Mouse (Mus musculus) c-Kit-negative CD71-positive TER-119-positive erythroid progenitor cells, embryonic 14.5 days (primary cell): ENCODE data around the gene Man2a2.
A peak's percentile ranks its signal among the peaks of the same experiment; 100 is the strongest.

Experiments
- DNase-seq: peaks from one replicate; pipeline ENCODE4 v3.0.0-alpha.2; 2013; ENCODE audit warnings: low read depth, low spot score

The Man2a2 gene

GRCm38 (mm10) chr7:80369967-80370431 lies 1.2 kb downstream of the Man2a2 start:
- no peak for DNase-seq

GRCm38 (mm10) chr7:80369461-80369860 lies 1.7 kb downstream of the Man2a2 start:
- DNase-seq, result no peak

GRCm38 (mm10) chr7:80368635-80369421 lies 2.3 kb downstream of the Man2a2 start:
- no peak for DNase-seq

- no peak for DNase-seq
Observed at GRCm38 (mm10) chr7:80368009-80368408, 3.2 kb downstream of the Man2a2 start.

GRCm38 (mm10) chr7:80367232-80367631 lies 3.9 kb downstream of the Man2a2 start:
- no peak for DNase-seq

GRCm38 (mm10) chr7:80365759-80366158 lies 5.4 kb downstream of the Man2a2 start:
- no peak for DNase-seq

GRCm38 (mm10) chr7:80360435-80360834 lies 10.7 kb downstream of the Man2a2 start:
- DNase-seq, result no peak

GRCm38 (mm10) chr7:80358039-80358438 lies 13.1 kb downstream of the Man2a2 start:
- no peak for DNase-seq

- no peak for DNase-seq
Observed at GRCm38 (mm10) chr7:80357156-80357555, 14.0 kb downstream of the Man2a2 start.

GRCm38 (mm10) chr7:80356351-80356750 lies 14.8 kb downstream of the Man2a2 start:
- no peak for DNase-seq

GRCm38 (mm10) chr7:80352920-80353319 lies 18.3 kb downstream of the Man2a2 start:
- DNase-seq, result no peak

- DNase-seq, result no peak
Observed at GRCm38 (mm10) chr7:80350808-80351207, 20.4 kb downstream of the Man2a2 start.

- DNase-seq, result no peak
Observed at GRCm38 (mm10) chr7:80347670-80348586, 23.2 kb downstream of the Man2a2 start.

- no peak for DNase-seq
Observed at GRCm38 (mm10) chr7:80346830-80347229, 24.3 kb downstream of the Man2a2 start.

- DNase-seq, result no peak
Observed at GRCm38 (mm10) chr7:80346173-80346572, 25.0 kb downstream of the Man2a2 start.

GRCm38 (mm10) chr7:80343270-80344018 lies 27.7 kb downstream of the Man2a2 start:
- no peak for DNase-seq

- DNase-seq, result peak; percentile 78
Observed at GRCm38 (mm10) chr7:80342858-80343257, 28.3 kb downstream of the Man2a2 start, which contains the start of gene Hddc3. TSS of gene Hddc3 (plus strand) at chr7:80343104.

GRCm38 (mm10) chr7:80341793-80342192 lies 29.4 kb downstream of the Man2a2 start:
- DNase-seq, result no peak

- peak; percentile 60 for DNase-seq
Observed at GRCm38 (mm10) chr7:80340793-80341192, 30.4 kb downstream of the Man2a2 start, which contains the start of gene Unc45a. TSS of gene Unc45a (minus strand) at chr7:80341005.

GRCm38 (mm10) chr7:80339793-80340628 lies 31.2 kb downstream of the Man2a2 start:
- DNase-seq, result peak; percentile 98

GRCm38 (mm10) chr7:80339371-80339770 lies 31.8 kb downstream of the Man2a2 start:
- no peak for DNase-seq
